Mouse (Mus musculus) adrenal gland, adult (tissue): ENCODE results near the gene Pprc1.

Experiments used
- DNase-seq, 2 experiments: peaks; one replicate each; pipeline ENCODE4 v3.0.0; 2022 to 2023; ENCODE audit warnings: low spot score in 1 of 2; ENCODE audit not compliant: inconsistent age in 2 of 2

Gene Pprc1

GRCm38 (mm10) chr19:46049129-46049528 is 4.4 kb downstream of the Pprc1 start:
- no peak for DNase-seq

- DNase-seq: no peak
Observed at GRCm38 (mm10) chr19:46050462-46050861, 5.8 kb downstream of the Pprc1 start.

GRCm38 (mm10) chr19:46055752-46056387 is 11.2 kb downstream of the Pprc1 start:
- peak in 1 of 2 experiments; percentile 28 for DNase-seq

- DNase-seq: peak; percentile 94 to 98
Observed at GRCm38 (mm10) chr19:46056388-46056946, 11.8 kb downstream of the Pprc1 start.

GRCm38 (mm10) chr19:46056947-46057607 is 12.4 kb downstream of the Pprc1 start:
- DNase-seq: peak; percentile 88 to 96

GRCm38 (mm10) chr19:46058466-46058865 is 13.8 kb downstream of the Pprc1 start:
- no peak for DNase-seq

- no peak for DNase-seq
Observed at GRCm38 (mm10) chr19:46060845-46061244, 16.2 kb downstream of the Pprc1 start.

- DNase-seq: no peak
Observed at GRCm38 (mm10) chr19:46068054-46068453, 23.4 kb downstream of the Pprc1 start.

- DNase-seq: no peak
Observed at GRCm38 (mm10) chr19:46073285-46073684, 28.6 kb downstream of the Pprc1 start.

GRCm38 (mm10) chr19:46074266-46074665 is 29.6 kb downstream of the Pprc1 start:
- no peak for DNase-seq

- peak; percentile 100 for DNase-seq
Observed at GRCm38 (mm10) chr19:46075616-46076607, 31.2 kb downstream of the Pprc1 start, which contains the start of gene Nolc1. Nolc1 (plus strand) TSS chr19:46075863.

GRCm38 (mm10) chr19:46078535-46078934 is 33.8 kb downstream of the Pprc1 start:
- DNase-seq: no peak

GRCm38 (mm10) chr19:46085185-46085584 is 40.5 kb downstream of the Pprc1 start:
- no peak for DNase-seq

GRCm38 (mm10) chr19:46086337-46086736 is 41.7 kb downstream of the Pprc1 start:
- peak; percentile 42 to 81 for DNase-seq

- peak; percentile 46 to 76 for DNase-seq
Observed at GRCm38 (mm10) chr19:46087871-46088270, 43.2 kb downstream of the Pprc1 start.

GRCm38 (mm10) chr19:46091641-46092040 is 47.0 kb downstream of the Pprc1 start:
- no peak for DNase-seq

GRCm38 (mm10) chr19:46094144-46094543 is 49.5 kb downstream of the Pprc1 start:
- DNase-seq: no peak

- DNase-seq: no peak
Observed at GRCm38 (mm10) chr19:46095291-46095690, 50.6 kb downstream of the Pprc1 start.

GRCm38 (mm10) chr19:46096396-46096795 is 51.7 kb downstream of the Pprc1 start:
- DNase-seq: no peak

- DNase-seq: no peak
Observed at GRCm38 (mm10) chr19:46099561-46099960, 54.9 kb downstream of the Pprc1 start.
